Mouse (Mus musculus): ENCODE measurements around the gene Cox7a2.

DNA sequence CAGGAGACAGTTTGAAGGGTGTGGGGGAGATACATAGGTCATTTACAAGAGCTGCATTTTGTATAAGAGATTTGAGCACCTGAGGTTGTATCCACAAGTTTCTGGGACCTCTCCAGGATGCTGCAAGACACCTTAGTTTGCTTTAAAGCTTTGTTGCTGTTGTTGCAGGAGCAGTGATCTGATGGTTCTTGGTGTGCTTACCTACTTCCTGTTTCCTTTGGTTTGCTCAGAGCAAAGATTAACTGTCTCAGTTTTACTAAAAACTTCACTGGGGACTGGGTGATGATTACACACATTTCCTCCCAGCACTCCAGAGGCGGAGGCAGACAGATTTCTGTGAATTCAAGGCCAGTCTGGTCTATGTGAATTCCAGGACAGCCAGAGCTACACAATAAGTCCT lies 35.4 kb upstream of the Cox7a2 start:
- no peak for TF ChIP-seq GATA1 (IDR thresholded peaks at IDR 0.05; ENCODE audit: borderline replicate concordance, low read length)
- no peak for TF ChIP-seq FLI1 (IDR thresholded peaks at IDR 0.05; ENCODE audit: low read length)

Data from megakaryocyte, embryonic 14.5 days (primary cell).